Mouse (Mus musculus): Measurements from ENCODE around the gene Hmmr. TPM values are rescaled to one million over a fixed set of nuclear protein-coding genes. Genes with fewer than 3 reads are reported as not detected.
"Not testable (repeated sequence)": the region's sequence is repeated elsewhere in the genome, so short reads cannot be mapped to it uniquely, and the experiment has no call there.

Hmmr gene
- polyA plus RNA-seq, 1 experiment from 2014 or later, result 92.0 TPM

GRCm38 (mm10) chr11:40718324-40718723 lies 14.9 kb downstream of the Hmmr start:
- H3K4me1 ChIP-seq (replicated peaks; ENCODE audit: control insufficient read depth, insufficient read depth, low read length), result no peaks in the 10 kb centered on the region
- DNase-seq (ENCODE audit: low spot score), result no peak
- no peak overlapping the region for H3K9ac ChIP-seq (ENCODE audit: low read depth, low read length)
- no peak for ATAC-seq (replicated peaks; ENCODE audit: low FRiP score)
- H3K9me3 ChIP-seq (ENCODE audit: control insufficient read depth, low read length), result no peaks in the 10 kb centered on the region
- no peaks in the 10 kb centered on the region for H3K27me3 ChIP-seq (replicated peaks; ENCODE audit: control insufficient read depth, insufficient read depth, low read length)
- H3K4me2 ChIP-seq, result no peak overlapping the region
- H3K4me3 ChIP-seq (ENCODE audit: low read depth, low read length), result no peak overlapping the region
- no peak overlapping the region for H3K27ac ChIP-seq (ENCODE audit: low read depth, low read length)
- peaks cover 73% of the 10 kb centered on the region for H3K36me3 ChIP-seq (ENCODE audit: control insufficient read depth, insufficient read depth, low read length)

DNA sequence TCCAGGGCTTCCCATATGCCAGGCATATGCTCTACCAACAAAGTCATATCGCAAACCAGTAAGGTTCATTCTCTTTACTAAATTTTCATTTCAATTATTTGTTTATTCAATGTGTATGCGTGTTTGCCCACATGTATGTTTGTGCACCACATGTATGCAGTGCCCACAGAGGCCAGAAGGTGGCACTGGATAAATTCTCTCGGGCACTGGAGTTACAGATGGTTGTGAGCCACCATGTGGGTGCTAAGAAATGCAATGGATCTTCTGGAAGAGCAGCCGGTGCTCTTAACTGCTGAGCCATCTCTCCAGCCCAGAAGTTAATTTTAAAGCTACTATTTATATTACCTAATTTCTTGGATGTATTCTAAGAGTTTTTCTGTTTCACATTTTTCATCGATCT lies 17.7 kb downstream of the Hmmr start:
- no peaks in the 10 kb centered on the region for H3K4me1 ChIP-seq (replicated peaks; ENCODE audit: control insufficient read depth, insufficient read depth, low read length)
- H3K4me2 ChIP-seq, result no peak overlapping the region
- whole genome bisulfite sequencing, result 94% methylated on average over 5 of the region's 5 CpGs
- no peak overlapping the region for H3K9ac ChIP-seq (ENCODE audit: low read depth, low read length)
- ATAC-seq (replicated peaks; ENCODE audit: low FRiP score) (no peak), DNase-seq (ENCODE audit: low spot score) (no peak)
- H3K27me3 ChIP-seq (replicated peaks; ENCODE audit: control insufficient read depth, insufficient read depth, low read length), result no peaks in the 10 kb centered on the region
- no peak overlapping the region for H3K4me3 ChIP-seq (ENCODE audit: low read depth, low read length)
- no peaks in the 10 kb centered on the region for H3K9me3 ChIP-seq (ENCODE audit: control insufficient read depth, low read length)
- peaks cover 74% of the 10 kb centered on the region for H3K36me3 ChIP-seq (ENCODE audit: control insufficient read depth, insufficient read depth, low read length)
- H3K27ac ChIP-seq (ENCODE audit: low read depth, low read length), result no peak overlapping the region

- no peaks in the 10 kb centered on the region for H3K27me3 ChIP-seq (replicated peaks; ENCODE audit: control insufficient read depth, insufficient read depth, low read length)
- H3K4me2 ChIP-seq, result no peak overlapping the region
- WGBS, result 92% methylated on average over 8 of the region's 8 CpGs
- peaks cover 76% of the 10 kb centered on the region for H3K36me3 ChIP-seq (ENCODE audit: control insufficient read depth, insufficient read depth, low read length)
- H3K27ac ChIP-seq (ENCODE audit: low read depth, low read length), result no peak overlapping the region
- ATAC-seq (replicated peaks; ENCODE audit: low FRiP score) (no peak), DNase-seq (ENCODE audit: low spot score) (no peak)
- H3K9me3 ChIP-seq (ENCODE audit: control insufficient read depth, low read length), result no peaks in the 10 kb centered on the region
- no peak overlapping the region for H3K4me3 ChIP-seq (ENCODE audit: low read depth, low read length)
- no peaks in the 10 kb centered on the region for H3K4me1 ChIP-seq (replicated peaks; ENCODE audit: control insufficient read depth, insufficient read depth, low read length)
- no peak overlapping the region for H3K9ac ChIP-seq (ENCODE audit: low read depth, low read length)
Observed at GRCm38 (mm10) chr11:40713858-40714257, 19.4 kb downstream of the Hmmr start.

DNA sequence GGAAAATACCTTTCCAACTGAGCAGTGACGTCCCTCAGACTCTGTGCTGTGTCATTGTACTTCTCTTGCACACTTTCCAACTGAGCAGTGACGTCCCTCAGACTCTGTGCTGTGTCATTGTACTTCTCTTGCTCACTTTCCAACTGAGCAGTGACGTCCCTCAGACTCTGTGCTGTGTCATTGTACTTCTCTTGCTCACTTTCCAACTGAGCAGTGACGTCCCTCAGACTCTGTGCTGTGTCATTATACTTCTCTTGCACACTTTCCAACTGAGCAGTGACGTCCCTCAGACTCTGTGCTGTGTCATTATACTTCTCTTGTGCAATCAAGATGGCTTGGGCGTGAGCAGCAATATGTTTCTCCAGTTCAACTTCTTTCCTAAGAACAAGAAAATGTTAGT lies 23.3 kb downstream of the Hmmr start:
- not testable (repeated sequence) for H3K4me2 ChIP-seq; H3K27me3 ChIP-seq (replicated peaks; ENCODE audit: control insufficient read depth, insufficient read depth, low read length); H3K27ac ChIP-seq (ENCODE audit: low read depth, low read length); DNase-seq (ENCODE audit: low spot score); H3K4me3 ChIP-seq (ENCODE audit: low read depth, low read length); H3K9me3 ChIP-seq (ENCODE audit: control insufficient read depth, low read length); ATAC-seq (replicated peaks; ENCODE audit: low FRiP score); H3K9ac ChIP-seq (ENCODE audit: low read depth, low read length); H3K4me1 ChIP-seq (replicated peaks; ENCODE audit: control insufficient read depth, insufficient read depth, low read length)
- peaks cover 71% of the 10 kb centered on the region for H3K36me3 ChIP-seq (ENCODE audit: control insufficient read depth, insufficient read depth, low read length)
- 84% methylated on average over 6 of the region's 6 CpGs for WGBS

GRCm38 (mm10) chr11:40695103-40695502 lies 38.1 kb downstream of the Hmmr start, which contains the start of gene Mat2b:
Mat2b (minus strand) TSS chr11:40695203.
- Histone ChIP-seq H3K4me1 (replicated peaks; ENCODE audit: control insufficient read depth, insufficient read depth, low read length) (peaks cover 13% of the 10 kb centered on the region), H3K4me2 (peak within 1 kb of the TSS; percentile 99), H3K27me3 (replicated peaks; ENCODE audit: control insufficient read depth, insufficient read depth, low read length) (no peaks in the 10 kb centered on the region), H3K36me3 (ENCODE audit: control insufficient read depth, insufficient read depth, low read length) (peaks cover 4% of the 10 kb centered on the region; the same call in 1 of the 2 replicates), H3K27ac (ENCODE audit: low read depth, low read length) (peak within 1 kb of the TSS; percentile 100), H3K4me3 (ENCODE audit: low read depth, low read length) (peak within 1 kb of the TSS; percentile 89), H3K9me3 (ENCODE audit: control insufficient read depth, low read length) (peaks cover 2% of the 10 kb centered on the region; the same call in 1 of the 2 replicates), H3K9ac (ENCODE audit: low read depth, low read length) (peak within 1 kb of the TSS; percentile 89)
- 82% methylated on average over 8 of the region's 9 CpGs for WGBS
- ATAC-seq (replicated peaks; ENCODE audit: low FRiP score), result no peak
- no peak for DNase-seq (ENCODE audit: low spot score)

- peak overlapping the region; percentile 89 for H3K4me3 ChIP-seq (ENCODE audit: low read depth, low read length)
- DNase-seq (ENCODE audit: low spot score) (peak; percentile 65), ATAC-seq (replicated peaks; ENCODE audit: low FRiP score) (peak; percentile 14)
- H3K27ac ChIP-seq (ENCODE audit: low read depth, low read length), result peak overlapping the region; percentile 100
- H3K4me1 ChIP-seq (replicated peaks; ENCODE audit: control insufficient read depth, insufficient read depth, low read length), result peaks cover 13% of the 10 kb centered on the region
- H3K9ac ChIP-seq (ENCODE audit: low read depth, low read length), result peak overlapping the region; percentile 89
- H3K36me3 ChIP-seq (ENCODE audit: control insufficient read depth, insufficient read depth, low read length), result no peaks in the 10 kb centered on the region
- H3K4me2 ChIP-seq, result peak overlapping the region; percentile 99
- H3K9me3 ChIP-seq (ENCODE audit: control insufficient read depth, low read length), result no peaks in the 10 kb centered on the region; the same call in 1 of the 2 replicates
- under 1% methylated on average over 31 of the region's 31 CpGs for WGBS
- no peaks in the 10 kb centered on the region for H3K27me3 ChIP-seq (replicated peaks; ENCODE audit: control insufficient read depth, insufficient read depth, low read length)
Observed at GRCm38 (mm10) chr11:40694311-40695087, 38.7 kb downstream of the Hmmr start.

GRCm38 (mm10) chr11:40693366-40693951 lies 39.8 kb downstream of the Hmmr start:
- peak overlapping the region; percentile 100 for H3K27ac ChIP-seq (ENCODE audit: low read depth, low read length)
- peak overlapping the region; percentile 99 for H3K4me2 ChIP-seq
- ATAC-seq (replicated peaks; ENCODE audit: low FRiP score) (peak; percentile 58), DNase-seq (ENCODE audit: low spot score) (peak; percentile 70)
- H3K9me3 ChIP-seq (ENCODE audit: control insufficient read depth, low read length), result no peaks in the 10 kb centered on the region
- H3K27me3 ChIP-seq (replicated peaks; ENCODE audit: control insufficient read depth, insufficient read depth, low read length), result no peaks in the 10 kb centered on the region
- H3K36me3 ChIP-seq (ENCODE audit: control insufficient read depth, insufficient read depth, low read length), result no peaks in the 10 kb centered on the region
- WGBS, result 1% methylated on average over 16 of the region's 16 CpGs
- peak overlapping the region; percentile 89 for H3K9ac ChIP-seq (ENCODE audit: low read depth, low read length)
- peak overlapping the region; percentile 89 for H3K4me3 ChIP-seq (ENCODE audit: low read depth, low read length)
- H3K4me1 ChIP-seq (replicated peaks; ENCODE audit: control insufficient read depth, insufficient read depth, low read length), result peaks cover 13% of the 10 kb centered on the region

- H3K27me3 ChIP-seq (replicated peaks; ENCODE audit: control insufficient read depth, insufficient read depth, low read length), result no peaks in the 10 kb centered on the region
- no peaks in the 10 kb centered on the region for H3K36me3 ChIP-seq (ENCODE audit: control insufficient read depth, insufficient read depth, low read length)
- no peaks in the 10 kb centered on the region for H3K9me3 ChIP-seq (ENCODE audit: control insufficient read depth, low read length)
- H3K4me2 ChIP-seq, result peak overlapping the region; percentile 99
- under 1% methylated on average over 36 of the region's 36 CpGs for WGBS
- DNase-seq (ENCODE audit: low spot score), result peak; percentile 90
- peak overlapping the region; percentile 89 for H3K9ac ChIP-seq (ENCODE audit: low read depth, low read length)
- peak overlapping the region; percentile 100 for H3K27ac ChIP-seq (ENCODE audit: low read depth, low read length)
- H3K4me1 ChIP-seq (replicated peaks; ENCODE audit: control insufficient read depth, insufficient read depth, low read length), result peaks cover 13% of the 10 kb centered on the region
- peak; percentile 95 for ATAC-seq (replicated peaks; ENCODE audit: low FRiP score)
- peak overlapping the region; percentile 89 for H3K4me3 ChIP-seq (ENCODE audit: low read depth, low read length)
Observed at GRCm38 (mm10) chr11:40692511-40693365, 40.5 kb downstream of the Hmmr start.
